Mouse (Mus musculus) embryonic fibroblast, embryonic 13.5 days (primary cell): Measurements from ENCODE around the gene Arl4c. TPM values are rescaled to one million over a fixed set of nuclear protein-coding genes. Genes with fewer than 3 reads are reported as not detected.

ENCODE experiments used
- H3K27ac ChIP-seq: 2 replicates; pipeline ENCODE4 v1.5.1; 2012; ENCODE audit warnings: low read length, control low read depth, inconsistent platforms; ENCODE audit not compliant: insufficient read depth
- H3K4me1 ChIP-seq: 2 replicates; pipeline ENCODE4 v1.6.1; 2011; ENCODE audit warnings: low read length; ENCODE audit not compliant: control insufficient read depth, insufficient read depth
- H3K4me3 ChIP-seq: 2 replicates; pipeline ENCODE4 v1.5.1; 2011; ENCODE audit warnings: mild to moderate bottlenecking, control low read depth, low read length; ENCODE audit not compliant: insufficient read depth
- CTCF ChIP-seq: IDR thresholded peaks from 2 replicates; pipeline ENCODE4 v1.5.1; 2011; ENCODE audit warnings: mild to moderate bottlenecking, control low read depth, low read length, moderate library complexity, borderline replicate concordance; ENCODE audit not compliant: insufficient read depth
- POLR2A ChIP-seq: IDR thresholded peaks from 2 replicates; pipeline ENCODE4 v1.6.1; 2011; ENCODE audit warnings: low read depth, mild to moderate bottlenecking, control low read depth, low read length, moderate library complexity
- polyA plus RNA-seq: library from polyadenylated mRNA; stranded (reverse); fragments of >200 nt; gene quantifications from 2 replicates; pipeline ENCODE4 v1.2.4, GENCODE M21; 2011; ENCODE audit warnings: low read depth; ENCODE audit not compliant: missing spikeins, insufficient read length

Arl4c gene
- polyA plus RNA-seq, 1 experiment: 36.4 TPM

DNA sequence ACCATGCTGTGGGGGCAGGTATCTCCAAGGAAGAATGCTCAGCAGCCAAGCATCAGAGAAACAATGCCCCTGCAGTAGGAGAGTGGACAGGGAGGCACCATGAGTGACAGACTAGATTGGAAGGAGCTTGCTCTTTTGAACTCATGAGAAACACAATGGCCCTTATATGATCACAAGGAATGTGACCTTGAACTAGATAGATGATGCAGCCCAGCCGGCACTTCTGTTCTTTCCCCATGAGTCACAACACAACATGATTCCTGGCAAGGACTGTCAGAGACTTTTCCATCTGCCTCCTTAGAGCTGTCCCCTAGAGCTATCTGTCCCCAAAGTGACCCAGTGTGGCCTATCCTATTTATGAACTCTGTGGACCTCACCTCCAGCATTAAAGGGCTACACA, 27.5 kb upstream of the Arl4c start:
- TF ChIP-seq CTCF (no peak), POLR2A (no peak)

DNA sequence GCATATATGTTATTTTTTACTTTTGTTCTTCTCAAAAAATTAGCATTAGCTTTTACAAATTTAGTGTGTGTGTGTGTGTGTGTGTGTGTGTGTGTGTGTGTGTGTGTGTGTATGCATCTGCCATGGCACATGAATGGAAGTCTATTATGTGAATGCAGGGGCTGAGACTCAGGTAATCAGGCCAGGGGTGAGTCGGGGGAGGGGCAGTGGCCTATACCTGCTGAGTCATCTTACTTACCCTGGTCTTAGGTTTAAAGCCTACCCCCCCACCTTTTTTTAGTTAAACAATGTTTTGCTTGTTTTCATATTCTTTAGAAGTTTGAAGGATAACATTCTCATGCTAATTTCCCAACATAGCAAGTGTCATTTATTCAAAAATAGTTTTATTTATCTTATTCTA, 25.3 kb upstream of the Arl4c start:
- Histone ChIP-seq H3K4me1 (no peaks in the 10 kb centered on the region), H3K27ac (no peak overlapping the region), H3K4me3 (no peak overlapping the region)
- no peak for TF ChIP-seq CTCF
- TF ChIP-seq POLR2A: no peak

More for the DNA sequence above, 27.5 kb upstream of the Arl4c start:
- H3K4me3 ChIP-seq: no peak overlapping the region
- H3K27ac ChIP-seq: no peak overlapping the region
- no peaks in the 10 kb centered on the region for H3K4me1 ChIP-seq

DNA sequence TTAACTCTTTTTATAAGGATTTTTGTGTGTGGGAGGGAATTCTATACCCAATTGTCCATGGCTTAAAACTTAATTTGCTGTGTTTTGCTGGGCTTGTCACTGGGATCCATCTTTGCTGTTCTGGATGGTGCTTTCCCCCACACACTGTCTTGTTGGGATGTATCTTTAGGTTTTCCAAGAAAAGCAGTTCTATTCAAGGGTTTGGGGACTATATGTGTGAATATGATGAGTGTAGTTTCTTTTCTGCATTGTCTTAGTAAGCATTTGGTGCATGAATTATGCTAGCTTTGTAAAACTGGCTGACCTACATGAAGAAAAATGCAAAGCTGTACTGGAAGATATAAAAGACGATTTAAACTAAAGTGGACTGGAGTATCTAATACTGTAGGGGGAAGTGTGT, 23.7 kb upstream of the Arl4c start:
- no peak for TF ChIP-seq CTCF
- no peak for TF ChIP-seq POLR2A
- Histone ChIP-seq H3K27ac (no peak overlapping the region), H3K4me1 (no peaks in the 10 kb centered on the region), H3K4me3 (no peak overlapping the region)

DNA sequence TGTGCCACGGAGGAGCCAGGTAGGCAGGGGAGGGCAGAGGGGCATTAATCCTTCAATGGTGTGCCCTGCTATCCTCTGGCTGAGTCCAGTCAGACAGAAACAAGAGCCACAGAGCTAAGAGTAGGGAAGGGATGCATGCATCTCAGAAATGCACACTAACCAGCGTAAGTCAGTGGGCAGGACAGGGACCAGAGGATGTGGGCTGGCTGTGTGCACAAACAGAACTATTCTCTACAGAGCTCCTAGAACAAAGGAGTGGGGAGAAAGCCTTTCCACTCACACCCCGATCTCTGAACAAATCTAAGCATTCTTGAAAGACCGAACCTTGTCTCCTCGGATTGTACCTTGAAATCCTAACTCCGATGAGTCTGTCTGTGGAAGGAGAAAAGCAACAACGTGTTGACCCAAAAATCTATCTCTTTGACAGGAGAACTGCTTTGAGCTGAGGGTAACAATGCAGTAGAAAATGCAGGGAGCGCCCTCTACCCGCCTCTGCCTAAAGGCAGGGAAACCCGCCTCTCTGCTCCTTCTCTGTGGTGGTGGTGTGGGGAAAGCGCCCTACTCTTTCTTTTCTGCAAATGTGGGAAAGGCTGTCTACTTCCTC, 18.7 kb upstream of the Arl4c start:
- Histone ChIP-seq H3K27ac (no peak overlapping the region), H3K4me3 (no peak overlapping the region), H3K4me1 (no peaks in the 10 kb centered on the region)
- TF ChIP-seq CTCF: no peak
- no peak for TF ChIP-seq POLR2A

DNA sequence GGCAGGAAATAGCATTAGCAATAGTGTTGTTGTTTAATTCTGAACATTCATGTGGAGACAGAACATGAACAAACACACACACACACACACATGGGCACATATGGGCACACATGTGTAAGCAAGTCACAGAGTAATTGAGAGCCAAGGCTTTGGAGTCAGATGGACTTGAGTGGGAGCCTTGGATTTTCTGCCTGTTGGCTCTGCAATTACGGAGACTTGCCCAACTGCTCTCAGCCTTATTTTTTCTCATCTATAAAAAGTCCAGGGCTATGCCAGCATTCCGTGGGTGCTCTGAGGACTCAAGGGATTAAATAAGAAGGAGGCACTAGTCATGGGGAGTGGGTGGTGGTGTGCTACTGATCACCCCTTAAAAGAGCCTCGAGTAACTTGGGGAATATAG, 16.5 kb upstream of the Arl4c start:
- Histone ChIP-seq H3K4me3 (no peak overlapping the region), H3K4me1 (no peaks in the 10 kb centered on the region), H3K27ac (no peak overlapping the region)
- TF ChIP-seq CTCF (no peak), POLR2A (no peak)

DNA sequence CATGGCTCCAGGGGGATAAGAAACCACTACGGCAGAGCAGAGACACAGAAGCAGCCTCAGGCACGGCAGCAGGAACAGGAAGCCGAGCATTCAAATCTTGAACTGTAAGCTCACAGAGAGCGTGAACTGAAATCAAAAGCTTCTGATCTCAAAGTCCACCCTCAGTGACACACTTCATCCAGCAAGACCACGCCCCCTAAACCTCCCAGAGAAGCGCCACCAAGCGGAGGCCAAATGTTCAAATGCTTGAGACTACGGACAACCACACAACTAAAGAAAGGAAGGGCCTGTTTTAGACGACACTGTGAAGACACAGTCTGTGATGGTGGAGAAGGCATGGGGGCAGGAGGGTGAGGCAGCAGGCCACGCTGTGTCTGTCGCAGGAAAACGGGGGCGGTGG, 15.7 kb upstream of the Arl4c start:
- Histone ChIP-seq H3K4me1 (no peaks in the 10 kb centered on the region), H3K27ac (no peak overlapping the region), H3K4me3 (no peak overlapping the region)
- TF ChIP-seq POLR2A: no peak
- no peak for TF ChIP-seq CTCF

DNA sequence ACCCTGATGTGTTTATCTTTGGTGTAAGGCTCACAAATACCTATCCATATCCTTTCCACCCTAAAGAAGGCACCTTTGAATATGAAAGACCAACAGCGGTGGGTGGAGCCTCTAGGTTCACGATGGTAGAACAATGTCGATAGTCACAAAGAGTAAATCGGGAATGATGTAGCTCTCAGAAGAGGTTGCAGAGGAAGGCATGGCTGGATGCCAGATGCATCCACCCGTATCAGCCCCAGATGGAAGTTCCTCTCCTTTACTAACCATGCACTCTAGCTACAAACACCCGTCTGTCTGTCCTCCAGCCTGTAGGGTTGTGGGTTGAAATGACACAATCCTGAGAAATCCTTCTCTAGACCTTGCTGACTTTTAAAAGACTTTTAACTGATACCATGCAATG, 10.0 kb upstream of the Arl4c start:
- no peak overlapping the region for H3K4me3 ChIP-seq
- H3K27ac ChIP-seq: no peak overlapping the region
- TF ChIP-seq CTCF: no peak
- no peak for TF ChIP-seq POLR2A
- no peaks in the 10 kb centered on the region for H3K4me1 ChIP-seq

DNA sequence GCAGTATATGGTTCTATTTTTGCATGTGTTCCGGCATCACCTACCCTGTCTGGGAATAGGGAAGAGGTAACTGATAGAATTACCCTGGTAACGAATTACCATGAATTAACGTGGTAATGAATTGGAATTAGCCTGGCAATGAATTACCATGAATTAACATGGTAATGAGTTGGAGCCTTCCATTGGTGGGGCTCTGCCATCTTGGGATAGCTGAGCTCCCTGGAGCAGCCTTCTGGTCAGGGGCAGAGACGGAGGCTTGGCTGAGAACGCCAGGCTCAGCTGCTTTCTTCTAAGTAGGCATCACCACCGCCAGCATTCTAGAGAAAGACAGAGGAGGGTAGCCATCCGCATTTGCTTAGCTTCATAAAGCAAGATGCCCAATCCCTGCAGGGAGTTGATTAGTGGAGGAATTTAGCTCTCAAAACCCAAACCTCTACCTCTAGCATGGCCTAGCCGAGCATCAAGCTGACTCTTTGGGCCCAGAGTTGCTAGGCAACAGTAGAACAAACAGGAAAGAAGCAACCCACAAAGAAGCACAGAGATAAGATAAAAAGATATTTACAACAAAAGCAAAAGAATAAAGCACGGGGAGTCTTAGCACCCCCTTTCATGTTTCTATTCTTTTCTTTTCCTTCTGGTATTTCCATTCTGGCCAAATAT, 6.8 kb upstream of the Arl4c start:
- H3K27ac ChIP-seq: no peak overlapping the region
- H3K4me3 ChIP-seq: no peak overlapping the region
- no peak for TF ChIP-seq CTCF
- no peak for TF ChIP-seq POLR2A
- no peaks in the 10 kb centered on the region for H3K4me1 ChIP-seq

DNA sequence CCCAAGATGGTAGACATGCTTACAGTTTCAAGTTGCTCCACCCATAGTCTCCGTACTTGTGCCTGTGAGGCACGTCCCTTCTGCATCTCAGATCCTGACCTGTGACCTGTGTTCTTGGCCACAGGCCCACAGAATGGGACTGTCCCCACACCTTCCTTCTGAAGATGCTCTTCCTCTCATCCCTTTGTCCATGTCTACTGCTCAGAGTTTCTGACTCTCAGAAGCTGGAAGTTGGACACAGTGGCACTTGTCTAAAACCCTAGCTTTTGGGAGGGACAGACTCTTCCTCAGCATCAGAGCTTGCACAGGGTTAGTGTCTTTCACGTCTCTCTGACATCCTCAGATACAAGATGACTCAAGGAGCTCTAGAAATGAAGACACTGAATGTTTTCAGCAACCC, 6.2 kb upstream of the Arl4c start:
- Histone ChIP-seq H3K4me1 (no peaks in the 10 kb centered on the region), H3K27ac (no peak overlapping the region), H3K4me3 (no peak overlapping the region)
- TF ChIP-seq CTCF (no peak), POLR2A (no peak)

DNA sequence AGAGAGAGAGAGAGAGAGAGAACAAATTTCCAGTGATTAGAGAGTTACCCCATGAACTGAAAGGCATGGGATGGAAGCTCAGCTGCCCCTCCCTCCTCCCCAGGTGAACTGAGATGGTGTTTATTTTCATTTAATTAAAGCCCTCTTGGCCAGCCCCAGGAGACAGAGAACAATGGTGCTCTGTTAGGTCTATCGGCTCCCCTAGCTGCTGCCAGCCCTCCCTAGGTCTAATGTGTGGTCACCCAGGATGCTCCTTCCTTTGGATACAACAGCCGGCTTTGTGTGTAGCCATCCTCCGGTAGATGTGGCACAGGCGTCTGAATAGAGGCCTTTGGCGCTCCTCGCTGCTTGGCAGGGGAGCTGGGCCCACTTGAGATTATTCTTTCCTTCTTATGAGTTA, 5.5 kb upstream of the Arl4c start:
- no peak overlapping the region for H3K4me3 ChIP-seq
- no peaks in the 10 kb centered on the region for H3K4me1 ChIP-seq
- TF ChIP-seq CTCF (no peak), POLR2A (no peak)
- H3K27ac ChIP-seq: no peak overlapping the region
